Mouse (Mus musculus) adrenal gland, postnatal 4 days (tissue): Measurements from ENCODE around the gene Nanos3. TPM values are rescaled to one million over a fixed set of nuclear protein-coding genes. Genes with fewer than 3 reads are reported as not detected.

Experiments
- DNase-seq, 2 experiments: peaks; one replicate each; pipeline ENCODE4 v3.0.0; 2021 to 2022; ENCODE audit warnings: low spot score in 2 of 2, mixed read lengths in 2 of 2
- long read RNA-seq, 2 experiments: library from polyadenylated mRNA; stranded (forward); transcript quantifications; one replicate each; pipeline ENCODE4 v2.0.0; 2021
- total RNA-seq, 2 experiments: library from RNA; stranded (reverse); gene quantifications; 2 replicates each; pipeline ENCODE4 v1.2.3; 2021

The Nanos3 gene
- 1 to 10 TPM; 3.1 to 4.3 TPM for total RNA-seq
- long read RNA-seq, experiment 1, partial matches to known transcripts, result 0 of 7 reads
- long read RNA-seq, experiment 1, other reads (novel, unspliced or antisense), result 7 of 7 reads
- long read RNA-seq, experiment 2, partial matches to known transcripts, result 0 of 5 reads
- long read RNA-seq, experiment 2, other reads (novel, unspliced or antisense), result 5 of 5 reads

DNA sequence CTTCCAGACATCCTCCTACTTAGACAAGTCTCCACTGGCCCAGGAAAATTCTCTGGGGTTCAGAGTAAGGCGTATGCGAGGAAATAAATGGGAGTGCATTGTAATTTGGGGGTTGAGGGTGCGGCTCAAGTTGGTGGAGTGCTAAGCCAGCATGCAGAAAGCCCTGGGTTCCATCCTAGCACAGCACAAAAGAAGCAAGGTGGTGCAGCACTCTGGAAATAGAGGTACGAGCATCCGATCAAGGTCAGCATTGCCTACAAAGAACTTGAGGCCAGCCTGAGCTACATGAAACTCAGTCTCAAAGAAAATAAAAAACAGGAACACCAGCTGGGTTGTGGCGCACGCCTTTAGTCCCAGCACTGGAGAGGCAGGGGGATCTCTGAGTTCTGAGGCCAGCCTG lies at the start of gene Nanos3:
Gene Nanos3, minus strand, starts transcription at position 101 of the 400 bp plus-strand sequence.
- DNase-seq, result no peak

- no peak for DNase-seq
These were observed 48.0 kb upstream of the Nanos3 start for GRCm38 (mm10) chr8:84233055-84233454.

DNA sequence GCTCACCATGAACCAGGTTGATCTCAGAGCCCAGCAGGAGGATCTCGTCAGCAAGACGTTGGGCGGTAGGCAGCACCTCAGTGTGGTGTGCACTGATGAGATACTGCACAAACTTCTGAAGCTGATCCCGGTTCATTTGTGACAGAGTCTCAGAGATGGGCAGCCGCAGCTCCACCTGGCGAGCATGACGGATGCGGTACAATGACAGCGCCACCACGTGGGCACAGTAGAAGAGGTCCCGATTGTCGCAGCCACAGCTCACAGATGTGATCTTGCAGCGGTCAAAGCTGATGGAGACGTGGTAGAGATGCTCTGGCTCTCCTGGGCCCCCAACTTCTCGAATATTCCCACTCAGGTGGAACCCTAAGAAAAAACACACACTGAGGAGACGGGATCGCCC lies 45.7 kb upstream of the Nanos3 start:
- no peak for DNase-seq

GRCm38 (mm10) chr8:84223322-84224029 lies 38.5 kb upstream of the Nanos3 start:
- no peak for DNase-seq

GRCm38 (mm10) chr8:84222566-84223165 lies 37.6 kb upstream of the Nanos3 start:
- DNase-seq, result no peak

GRCm38 (mm10) chr8:84220105-84220504 lies 35.1 kb upstream of the Nanos3 start:
- no peak for DNase-seq

DNA sequence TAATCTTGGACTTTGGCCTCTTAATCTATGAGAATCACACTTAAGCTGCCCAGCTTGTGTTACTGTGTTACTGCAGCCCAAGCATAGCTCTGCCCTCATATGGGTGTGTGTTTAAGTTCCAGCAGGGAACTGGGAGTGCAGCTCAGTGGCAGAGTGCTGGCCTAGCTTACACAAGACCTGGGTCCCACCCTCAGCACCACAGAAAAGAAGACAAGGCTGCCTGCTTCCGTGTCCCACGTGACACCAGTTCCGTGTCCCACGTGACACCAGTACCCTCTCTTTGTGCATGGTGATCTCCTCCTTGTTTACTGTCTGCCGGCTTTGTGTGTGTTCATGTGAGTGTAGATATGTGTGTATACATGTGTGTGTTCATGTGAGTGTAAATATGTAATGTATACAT lies 33.1 kb upstream of the Nanos3 start:
- DNase-seq, result no peak

DNA sequence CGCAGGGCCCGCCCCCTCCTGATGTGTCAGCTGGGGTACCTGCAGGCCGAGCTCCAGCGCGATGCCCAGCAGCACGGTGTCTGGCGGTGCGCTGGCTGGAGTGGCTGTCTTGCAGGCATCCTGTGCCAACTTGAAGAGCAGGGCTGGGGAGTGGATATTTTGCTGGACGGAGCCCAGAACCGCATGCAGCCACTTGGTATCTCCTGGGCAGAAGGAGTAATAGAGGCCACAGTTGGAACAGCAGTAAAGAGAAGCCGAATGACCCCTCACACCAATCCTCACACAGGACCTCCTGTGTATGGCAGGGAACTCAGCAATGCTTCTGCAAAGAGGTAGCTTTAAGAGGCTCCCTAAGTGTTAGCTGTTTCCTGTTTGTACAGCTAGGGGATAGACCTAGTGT lies 32.2 kb upstream of the Nanos3 start:
- no peak for DNase-seq

- DNase-seq, result no peak
These were observed 28.3 kb upstream of the Nanos3 start for GRCm38 (mm10) chr8:84213277-84213676.

DNA sequence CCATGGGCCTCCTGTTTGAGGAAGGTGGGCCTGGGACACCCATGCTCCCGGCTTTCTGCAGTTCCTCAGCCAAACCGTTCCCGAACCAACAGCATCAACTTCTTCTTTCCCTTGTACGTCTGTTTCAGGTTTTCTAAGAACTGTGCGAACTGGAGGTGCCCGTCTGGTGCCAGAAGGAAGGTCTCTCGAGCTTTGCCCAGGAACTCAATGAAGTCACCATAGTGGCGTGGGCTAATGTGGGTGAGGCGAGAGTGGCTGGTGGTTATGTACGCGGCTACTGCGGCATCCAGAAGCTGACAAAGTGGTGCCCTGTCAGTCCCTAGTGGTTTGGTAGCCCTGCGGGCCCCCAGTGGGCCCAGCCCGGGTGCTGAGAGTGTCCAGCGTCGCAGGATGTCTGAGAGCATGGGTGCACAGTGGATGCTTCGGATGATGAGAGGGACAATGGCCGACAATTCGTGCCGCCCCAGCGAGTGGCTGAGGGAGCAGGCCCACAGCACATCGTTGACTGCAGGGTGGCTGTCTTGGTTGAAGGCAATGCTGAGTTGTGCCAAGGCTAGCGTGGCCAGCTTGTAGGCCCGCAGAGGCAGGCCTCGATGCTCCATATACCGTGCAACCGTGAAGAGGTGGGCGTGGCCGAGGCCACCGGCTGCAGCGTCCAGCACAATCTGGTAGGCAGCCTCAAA lies 27.0 kb upstream of the Nanos3 start:
- no peak for DNase-seq

DNA sequence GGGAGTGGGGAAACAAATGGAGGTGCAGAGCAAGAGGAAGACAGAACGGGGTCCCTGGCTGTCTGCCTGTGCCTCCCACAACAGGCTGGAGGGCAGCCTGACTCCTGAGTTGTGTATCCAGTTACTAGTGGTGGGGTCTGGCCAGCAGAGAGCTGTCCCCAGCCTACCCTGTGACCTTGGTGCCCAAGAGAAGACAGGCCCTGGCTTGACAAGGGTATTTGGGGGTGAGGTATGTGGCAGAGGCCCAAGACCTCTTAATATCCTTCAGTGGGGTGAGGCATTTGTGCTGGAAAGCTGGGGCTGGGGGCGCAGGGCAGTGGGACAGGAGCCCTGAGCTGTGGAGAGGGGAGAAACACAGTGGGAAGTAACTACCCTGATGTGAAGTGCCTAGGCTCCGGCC lies 26.2 kb upstream of the Nanos3 start:
- no peak for DNase-seq

DNA sequence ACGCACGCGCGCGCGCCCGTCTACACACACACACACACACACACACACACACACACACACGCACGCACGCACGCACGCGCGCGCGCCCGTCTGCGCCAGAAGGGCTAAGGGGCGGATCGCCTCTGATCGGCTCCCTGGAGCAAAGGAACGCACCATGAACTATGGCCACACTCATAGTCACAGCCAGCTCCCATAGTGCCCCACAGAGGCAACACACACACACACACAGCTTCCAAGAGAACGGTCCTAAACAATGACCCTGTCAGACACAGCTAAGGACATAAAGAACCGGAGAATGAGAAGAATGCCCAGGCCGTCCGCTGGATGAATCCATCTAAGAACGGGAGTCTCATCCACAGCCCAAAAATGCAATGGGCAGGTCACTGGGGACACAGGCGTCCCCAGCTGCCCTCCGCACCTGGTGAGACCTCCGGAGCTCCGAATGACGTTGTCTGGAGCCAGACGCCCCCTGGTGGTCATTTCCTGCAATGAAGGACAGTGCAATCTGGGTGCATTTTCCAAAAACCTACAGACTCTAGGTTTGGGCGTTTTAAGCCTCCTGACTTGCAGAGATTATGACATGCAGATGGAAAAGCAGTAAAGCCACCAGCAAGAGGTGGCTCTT lies 25.3 kb upstream of the Nanos3 start:
- peak; percentile 64 to 67 for DNase-seq

GRCm38 (mm10) chr8:84208381-84209380 lies 23.7 kb upstream of the Nanos3 start:
- no peak for DNase-seq

GRCm38 (mm10) chr8:84207811-84208210 lies 22.8 kb upstream of the Nanos3 start:
- DNase-seq, result no peak

- DNase-seq, result no peak
These were observed 21.6 kb upstream of the Nanos3 start for GRCm38 (mm10) chr8:84206666-84207065.

DNA sequence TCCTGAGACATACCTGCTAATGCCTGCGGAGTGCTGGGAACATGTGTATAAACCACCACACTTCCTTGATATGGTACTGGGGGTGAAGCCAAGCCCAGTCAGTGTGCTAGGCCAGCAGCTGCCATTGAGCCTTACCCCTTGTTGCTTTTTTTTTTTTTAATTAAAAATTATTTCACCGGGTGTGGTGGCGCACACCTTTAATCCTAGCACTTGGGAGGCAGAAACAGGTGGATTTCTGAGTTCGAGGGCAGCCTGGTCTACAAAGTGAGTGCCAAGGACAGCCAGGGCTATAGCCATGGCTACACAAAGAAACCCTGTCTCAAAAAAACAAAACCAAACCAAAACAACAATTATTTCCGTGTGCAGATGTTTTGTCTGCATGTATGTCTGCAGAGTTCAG lies 20.1 kb upstream of the Nanos3 start:
- no peak for DNase-seq

- DNase-seq, result peak; percentile 49 to 62
These were observed 19.2 kb upstream of the Nanos3 start for GRCm38 (mm10) chr8:84203975-84204772.

- peak; percentile 52 to 70 for DNase-seq
These were observed 18.2 kb upstream of the Nanos3 start for GRCm38 (mm10) chr8:84202938-84203917.
